Mouse (Mus musculus) embryonic facial prominence, embryonic 11.5 days (tissue): Measurements from ENCODE around the gene Comt. TPM values are rescaled to one million over a fixed set of nuclear protein-coding genes. Genes with fewer than 3 reads are reported as not detected.

Experiments used
- ATAC-seq: fragments of 200-750 bp; cut with Nextera tagmentation; replicated peaks from 2 replicates; pipeline ENCODE4 v1.8.0; 2017; ENCODE audit warnings: low read depth; ENCODE audit not compliant: insufficient number of reproducible peaks, low FRiP score, low TSS enrichment
- DNase-seq: peaks from one replicate; pipeline ENCODE4 v3.0.0-alpha.2; 2015; ENCODE audit warnings: low spot score
- H3K27ac ChIP-seq: fragments of 300-500 bp; sonication (generic); replicated peaks from 2 replicates; pipeline ENCODE4 v1.5.1; 2014; ENCODE audit warnings: mild to moderate bottlenecking, low read depth, low read length, control low read depth
- H3K27me3 ChIP-seq: fragments of 300-500 bp; sonication (generic); 2 replicates; pipeline ENCODE4 v1.6.1; 2014; ENCODE audit warnings: mild to moderate bottlenecking, low read length, moderate library complexity, mixed read lengths; ENCODE audit not compliant: control insufficient read depth, insufficient read depth
- H3K36me3 ChIP-seq: fragments of 300-500 bp; sonication (generic); replicated peaks from 2 replicates; pipeline ENCODE4 v1.6.1; 2014; ENCODE audit warnings: low read depth, mild to moderate bottlenecking, low read length, moderate library complexity, mixed read lengths; ENCODE audit not compliant: control insufficient read depth, insufficient read depth
- H3K4me1 ChIP-seq: fragments of 300-500 bp; sonication (generic); 2 replicates; pipeline ENCODE4 v1.6.1; 2014; ENCODE audit warnings: low read length, mixed read lengths; ENCODE audit not compliant: control insufficient read depth, insufficient read depth
- H3K4me2 ChIP-seq: fragments of 300-500 bp; sonication (generic); 2 replicates; pipeline ENCODE4 v1.6.1; 2014; ENCODE audit warnings: low read depth, mild to moderate bottlenecking, control low read depth, low read length, moderate library complexity
- H3K4me3 ChIP-seq: fragments of 300-500 bp; sonication (generic); 2 replicates; pipeline ENCODE4 v1.5.1; 2014; ENCODE audit warnings: low read depth, low read length, control low read depth
- H3K9ac ChIP-seq: fragments of 300-500 bp; sonication (generic); replicated peaks from 2 replicates; pipeline ENCODE4 v1.6.1; 2014; ENCODE audit warnings: mild to moderate bottlenecking, control low read depth, low read length
- H3K9me3 ChIP-seq: fragments of 300-500 bp; sonication (generic); replicated peaks from 2 replicates; pipeline ENCODE4 v1.6.1; 2016; ENCODE audit warnings: mild to moderate bottlenecking, low read length, inconsistent platforms, mixed read lengths; ENCODE audit not compliant: control insufficient read depth
- whole genome bisulfite sequencing: fragments of 180-500 bp; shearing (Covaris S2); extraction: QIAGEN DNeasy Blood & Tissue Kit; methylation state at CpG from one replicate; pipeline ENCODE4 v1.1.7; 2014; 5-methylcytosine and 5-hydroxymethylcytosine counted together
- polyA plus RNA-seq: library from polyadenylated mRNA; unstranded; fragments of >200 nt; fragmentation: Nextera tagmentation; extraction: Ambion mirVana; gene quantifications from 2 replicates; pipeline ENCODE4 v1.2.1, GENCODE M21; 2014

Comt gene
- polyA plus RNA-seq, 1 experiment from 2014 or later = 47.4 TPM

DNA sequence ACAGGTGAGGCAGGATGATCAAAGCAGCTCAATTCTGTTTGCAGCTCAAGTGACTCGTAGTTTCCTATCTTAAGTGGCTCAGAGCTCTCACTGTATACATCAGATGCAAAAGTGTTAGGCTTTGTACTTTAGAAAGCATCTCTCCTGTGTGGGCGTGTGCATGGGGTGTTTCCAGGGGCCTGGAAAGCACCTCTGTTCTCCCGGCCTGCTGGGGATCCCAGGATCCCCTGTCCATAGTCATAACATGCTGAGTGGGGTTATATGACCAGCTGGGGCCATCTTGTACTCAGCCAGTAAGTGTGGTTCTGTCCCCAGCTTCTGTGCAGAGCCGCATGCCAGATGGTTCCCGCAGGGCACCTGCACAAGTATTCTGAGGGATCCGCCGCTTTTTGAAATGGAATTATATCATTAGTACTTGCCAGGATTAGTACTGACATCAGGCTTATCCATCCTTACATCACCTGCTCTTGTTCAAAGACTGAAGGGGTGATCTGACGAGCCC, 25.8 kb upstream of the Comt start:
- no peak overlapping the region for H3K9ac ChIP-seq
- DNase-seq (no peak), ATAC-seq (no peak)
- H3K36me3 ChIP-seq = no peaks in the 10 kb centered on the region
- WGBS = 81% methylated on average over 8 of the region's 8 CpGs
- no peaks in the 10 kb centered on the region for H3K9me3 ChIP-seq
- H3K27me3 ChIP-seq = no peaks in the 10 kb centered on the region
- no peaks in the 10 kb centered on the region for H3K4me1 ChIP-seq
- no peak overlapping the region for H3K4me2 ChIP-seq
- H3K4me3 ChIP-seq = no peak overlapping the region
- H3K27ac ChIP-seq = no peak overlapping the region

DNA sequence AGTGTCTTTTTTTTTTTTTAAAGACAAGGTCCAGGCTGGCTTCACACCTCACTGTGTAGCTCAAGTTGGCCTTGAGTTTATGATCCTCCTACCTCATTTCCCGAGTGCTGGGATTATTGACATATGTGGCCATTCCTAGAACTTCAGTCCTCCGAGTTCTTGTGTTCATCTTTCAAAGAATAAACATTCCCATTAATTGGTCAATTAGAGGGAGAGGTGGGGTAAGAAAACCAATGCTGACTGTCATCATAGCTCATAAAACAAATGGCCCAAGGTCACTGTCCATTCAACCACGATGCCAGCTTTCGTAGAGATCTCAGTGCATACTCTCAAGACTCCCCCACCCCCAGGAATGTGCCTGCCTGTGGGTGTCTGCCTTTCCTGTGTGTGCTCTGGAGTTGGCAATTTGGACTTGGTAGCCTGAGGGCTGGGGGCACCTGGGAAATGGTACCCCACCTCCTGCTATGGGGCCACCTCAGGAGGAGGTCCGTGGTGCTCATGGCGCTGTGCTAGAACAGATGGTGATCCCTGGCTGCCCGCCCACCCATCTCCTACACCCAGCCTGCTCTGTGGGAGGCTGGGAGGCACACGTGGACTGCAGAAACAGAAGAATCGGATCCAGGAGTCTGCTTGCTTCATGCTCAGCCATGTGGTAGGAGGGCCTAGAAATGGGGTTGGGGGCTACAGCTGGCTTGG, 25.0 kb upstream of the Comt start:
- no peak overlapping the region for H3K27ac ChIP-seq

DNA sequence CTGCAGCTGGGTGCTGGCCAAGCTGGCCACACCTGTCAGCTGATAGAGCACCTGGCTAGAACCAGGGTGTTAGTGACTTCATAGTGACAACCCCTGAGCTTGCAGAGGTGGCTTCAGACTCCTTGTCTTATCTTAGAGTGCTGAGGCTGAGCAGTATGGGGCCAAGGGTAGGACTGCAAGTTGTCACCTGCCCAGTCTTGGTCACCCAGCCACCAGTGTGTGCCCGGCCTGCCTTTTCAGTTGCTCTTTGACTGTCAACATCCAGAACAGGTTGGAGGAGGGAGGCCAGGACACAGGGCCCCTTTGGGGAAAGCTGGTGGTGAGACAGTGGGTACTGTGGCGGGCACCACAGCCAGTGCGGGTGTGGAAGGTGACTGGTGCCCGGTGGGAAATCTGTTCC, 22.4 kb upstream of the Comt start:
- Histone ChIP-seq H3K36me3 (no peaks in the 10 kb centered on the region), H3K27ac (no peak overlapping the region), H3K9ac (no peak overlapping the region), H3K4me1 (no peaks in the 10 kb centered on the region), H3K9me3 (no peaks in the 10 kb centered on the region), H3K27me3 (no peaks in the 10 kb centered on the region), H3K4me2 (no peak overlapping the region), H3K4me3 (no peak overlapping the region)
- no peak for DNase-seq
- ATAC-seq = no peak
- 91% methylated on average over 4 of the region's 4 CpGs for WGBS

More for the DNA sequence above, 25.0 kb upstream of the Comt start:
- peak; percentile 30 for DNase-seq
- no peak overlapping the region for H3K4me3 ChIP-seq
- H3K36me3 ChIP-seq = no peaks in the 10 kb centered on the region
- WGBS = 56% methylated on average over 9 of the region's 9 CpGs
- 0 out of 2 replicates have a peak, but pooled peaks have one; percentile 14 for ATAC-seq
- no peaks in the 10 kb centered on the region for H3K9me3 ChIP-seq
- no peak overlapping the region for H3K4me2 ChIP-seq
- no peaks in the 10 kb centered on the region for H3K4me1 ChIP-seq
- no peak overlapping the region for H3K9ac ChIP-seq
- no peaks in the 10 kb centered on the region for H3K27me3 ChIP-seq

DNA sequence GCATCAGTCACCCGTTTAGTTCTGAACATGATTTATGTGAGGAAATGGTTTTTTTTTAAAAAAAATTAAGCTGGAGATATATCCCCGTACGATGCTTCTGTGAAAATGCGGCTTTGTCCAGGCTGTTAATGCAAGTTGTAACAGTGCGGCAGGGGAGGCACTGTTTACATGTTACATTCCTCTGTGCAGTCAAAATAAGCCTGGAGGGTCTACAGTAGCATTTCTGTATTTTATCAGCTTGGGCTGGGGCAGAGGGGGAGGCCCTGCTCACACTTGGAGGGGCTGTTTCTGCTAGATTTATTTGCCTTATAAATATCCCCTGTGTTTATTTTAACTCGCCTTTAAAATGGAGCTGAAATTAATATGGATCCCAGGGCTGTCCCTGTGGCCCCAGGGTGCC, 21.5 kb upstream of the Comt start:
- Histone ChIP-seq H3K4me1 (no peaks in the 10 kb centered on the region), H3K4me3 (no peak overlapping the region), H3K27me3 (no peaks in the 10 kb centered on the region), H3K9ac (no peak overlapping the region), H3K4me2 (no peak overlapping the region), H3K9me3 (no peaks in the 10 kb centered on the region), H3K27ac (no peak overlapping the region), H3K36me3 (no peaks in the 10 kb centered on the region)
- 58% methylated on average over 6 of the region's 6 CpGs for WGBS
- DNase-seq (no peak), ATAC-seq (no peak)

DNA sequence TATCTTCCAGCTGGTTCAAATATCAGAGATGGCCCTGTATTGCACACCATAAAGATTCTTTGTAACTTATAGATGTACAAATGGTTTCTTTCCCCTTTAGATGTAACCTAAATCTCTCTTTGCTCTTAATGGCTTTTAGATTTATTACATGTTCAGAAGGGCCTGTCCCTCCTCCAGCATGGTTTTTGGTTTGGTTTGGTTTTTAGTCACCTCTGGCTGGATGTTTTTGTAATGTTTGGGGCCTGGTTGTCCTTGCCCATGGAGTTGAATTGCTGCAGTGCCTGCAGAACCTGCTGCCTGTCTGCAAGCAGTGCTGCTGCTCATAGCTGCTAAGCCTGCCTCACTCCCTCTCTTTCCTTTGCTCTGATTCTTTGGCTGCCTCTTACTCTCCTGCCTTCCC, 20.6 kb upstream of the Comt start:
- Histone ChIP-seq H3K4me2 (no peak overlapping the region), H3K36me3 (no peaks in the 10 kb centered on the region), H3K9ac (no peak overlapping the region), H3K9me3 (no peaks in the 10 kb centered on the region), H3K27me3 (no peaks in the 10 kb centered on the region), H3K27ac (no peak overlapping the region), H3K4me3 (no peak overlapping the region), H3K4me1 (no peaks in the 10 kb centered on the region)
- DNase-seq = no peak
- no peak for ATAC-seq

DNA sequence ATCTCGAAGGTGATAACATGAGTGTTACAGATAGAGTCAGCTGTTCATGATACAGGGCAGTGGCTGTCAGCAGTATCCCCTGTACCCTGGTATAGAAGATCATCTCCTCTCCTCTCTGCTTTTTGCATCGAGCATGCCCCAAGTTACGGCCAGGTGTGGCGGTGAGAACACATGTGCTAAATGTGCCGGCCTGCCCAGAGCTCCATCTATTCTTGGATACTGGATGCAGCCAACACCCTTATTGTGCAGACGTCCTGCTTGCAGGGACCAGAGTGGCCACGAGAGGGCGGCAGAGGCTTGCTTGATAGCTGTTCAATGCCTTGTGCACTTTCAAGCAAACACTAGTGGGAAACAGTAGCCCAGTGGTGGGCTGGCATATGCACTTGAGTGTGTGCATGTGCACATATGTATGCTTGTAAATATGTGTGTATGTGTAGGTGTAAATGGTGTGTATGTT, 16.8 kb upstream of the Comt start:
- no peaks in the 10 kb centered on the region for H3K27me3 ChIP-seq
- H3K4me3 ChIP-seq = no peak overlapping the region
- H3K27ac ChIP-seq = no peak overlapping the region
- H3K9ac ChIP-seq = no peak overlapping the region
- ATAC-seq (peak; percentile 83), DNase-seq (peak; percentile 95)
- no peaks in the 10 kb centered on the region for H3K36me3 ChIP-seq
- H3K4me1 ChIP-seq = no peaks in the 10 kb centered on the region
- no peaks in the 10 kb centered on the region for H3K9me3 ChIP-seq
- H3K4me2 ChIP-seq = no peak overlapping the region
- WGBS = 30% methylated on average over 8 of the region's 8 CpGs

DNA sequence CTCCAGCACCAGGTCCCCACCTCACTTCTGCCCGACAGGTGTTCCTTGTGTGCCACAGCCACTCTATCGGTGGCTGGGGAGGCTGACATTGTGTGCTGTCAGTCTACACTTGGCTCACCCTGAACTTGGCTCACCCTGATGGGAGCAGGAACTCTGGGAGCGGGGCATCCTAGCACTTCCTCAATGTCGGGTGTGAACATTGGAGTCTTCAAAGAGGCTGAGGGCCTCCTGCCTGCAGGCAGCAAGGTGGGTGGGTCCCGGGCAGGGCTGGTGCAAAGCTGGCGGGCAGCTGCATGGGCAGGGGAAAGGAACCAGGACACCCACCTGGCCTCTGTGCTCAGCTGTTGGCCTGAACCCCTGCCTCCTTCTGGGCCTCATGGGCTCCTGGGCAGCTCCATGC, 9.5 kb upstream of the Comt start:
- no peak overlapping the region for H3K4me2 ChIP-seq
- no peaks in the 10 kb centered on the region for H3K9me3 ChIP-seq
- no peaks in the 10 kb centered on the region for H3K36me3 ChIP-seq
- no peaks in the 10 kb centered on the region for H3K4me1 ChIP-seq
- WGBS = 93% methylated on average over 6 of the region's 6 CpGs
- H3K27me3 ChIP-seq = no peaks in the 10 kb centered on the region
- H3K9ac ChIP-seq = no peak overlapping the region
- DNase-seq (no peak), ATAC-seq (no peak)
- H3K4me3 ChIP-seq = no peak overlapping the region
- no peak overlapping the region for H3K27ac ChIP-seq

DNA sequence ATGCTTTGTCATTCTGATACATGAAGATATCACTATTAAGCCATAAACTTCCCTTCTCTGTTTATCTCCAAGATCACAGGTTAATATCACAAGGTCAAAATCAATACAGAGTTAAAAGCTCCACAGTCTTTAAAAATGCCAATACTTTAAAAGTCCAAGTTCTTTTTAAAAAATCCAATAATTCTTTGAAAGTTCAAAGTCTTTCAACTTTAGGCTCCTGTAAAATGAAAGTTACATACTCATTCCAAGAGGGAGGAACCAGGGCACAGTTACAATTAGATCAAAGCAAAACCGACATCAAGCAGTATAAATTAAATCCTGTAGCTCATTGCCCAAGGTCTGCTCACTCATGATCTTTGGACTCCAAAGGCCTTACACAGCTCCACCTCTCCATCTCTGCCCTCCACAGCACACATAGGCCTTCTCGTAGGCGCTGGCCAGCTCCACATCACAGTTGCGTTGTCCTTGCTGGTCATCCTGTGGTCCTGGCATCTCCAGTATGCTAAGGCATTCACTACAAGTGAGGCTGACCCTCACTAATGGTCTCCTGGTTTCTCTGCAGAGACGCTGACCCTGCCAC, 6.8 kb upstream of the Comt start:
- 89% methylated on average over 5 of the region's 5 CpGs for WGBS

More for the DNA sequence above, 6.8 kb upstream of the Comt start:
- H3K27me3 ChIP-seq = no peaks in the 10 kb centered on the region
- no peak overlapping the region for H3K4me2 ChIP-seq
- no peaks in the 10 kb centered on the region for H3K9me3 ChIP-seq
- ATAC-seq (no peak), DNase-seq (no peak)
- no peak overlapping the region for H3K27ac ChIP-seq
- no peaks in the 10 kb centered on the region for H3K36me3 ChIP-seq
- H3K4me1 ChIP-seq = no peaks in the 10 kb centered on the region
- no peak overlapping the region for H3K9ac ChIP-seq
- no peak overlapping the region for H3K4me3 ChIP-seq
